In genomic region chr6:33002988-33003387, GRCm38 (mm10) we compare ENCODE assay signal across 16 mouse cellular contexts.
"Had no signal": no experiment of that assay in that cellular context is flagged by ENCODE, and none has a peak within 500 bp of the region (broad histone marks: within the 10 kb centered on the region; RNA-seq: fewer than 3 reads in every experiment).

No protein-coding gene starts in this region.

- H3K9ac ChIP-seq: neural tube, embryonic 13.5 days; neural tube, embryonic 15.5 days; stomach, embryonic 15.5 days had no signal

- H3K9me3 ChIP-seq: neural tube, embryonic 13.5 days; neural tube, embryonic 15.5 days; stomach, embryonic 15.5 days had no signal

- DNase-seq: retina, postnatal 1 day; right cerebral cortex, adult 18-20 months; right cerebral cortex, postnatal 14 days; right cerebral cortex, postnatal 25 days; right cerebral cortex, postnatal 4 days; spleen, adult 18-20 months; thymus, adult 18-20 months; thymus, adult 2 months; thymus, postnatal 14 days; thymus, postnatal 25 days; thymus, postnatal 36 days; thymus, postnatal 4 days had no signal

- H3K4me1 ChIP-seq: stomach, embryonic 15.5 days had no signal

- H3K27me3 ChIP-seq: neural tube, embryonic 13.5 days; neural tube, embryonic 15.5 days; stomach, embryonic 15.5 days had no signal

- H3K4me3 ChIP-seq: neural tube, embryonic 13.5 days; neural tube, embryonic 15.5 days; stomach, embryonic 15.5 days had no signal

- H3K27ac ChIP-seq: neural tube, embryonic 13.5 days; neural tube, embryonic 15.5 days; stomach, embryonic 15.5 days; stomach, postnatal 0 days had no signal

- H3K4me2 ChIP-seq: neural tube, embryonic 13.5 days; neural tube, embryonic 15.5 days; stomach, embryonic 15.5 days had no signal
